Mouse (Mus musculus) spleen, postnatal 14 days (tissue): ENCODE results near the gene Mapk8ip3.
A peak's percentile ranks its signal among the peaks of the same experiment; 100 is the strongest.

Experiments
- DNase-seq, 2 experiments: peaks; one replicate each; pipeline ENCODE4 v3.0.0; 2021 to 2022; ENCODE audit warnings: low spot score in 2 of 2

Mapk8ip3 gene

DNA sequence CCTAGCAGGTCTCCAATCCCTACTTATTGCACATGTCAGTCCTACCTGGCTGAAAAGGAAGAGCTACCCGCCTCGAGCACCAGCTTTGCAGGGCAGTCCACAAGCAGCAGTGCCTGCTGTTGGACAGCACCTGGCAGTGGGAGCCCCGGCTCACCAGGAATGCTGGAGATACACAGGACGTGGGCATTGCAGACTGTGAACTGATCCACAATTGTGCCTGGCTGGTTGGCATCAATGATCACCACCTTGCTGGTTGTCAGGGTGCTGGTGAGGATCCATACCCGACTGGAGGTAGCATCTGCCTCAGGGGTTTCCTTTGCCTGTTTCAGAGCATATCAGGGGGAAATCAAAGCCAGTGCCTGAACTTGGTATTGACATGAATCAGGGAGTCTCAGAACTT, 34.7 kb downstream of the Mapk8ip3 start:
- DNase-seq: no peak

DNA sequence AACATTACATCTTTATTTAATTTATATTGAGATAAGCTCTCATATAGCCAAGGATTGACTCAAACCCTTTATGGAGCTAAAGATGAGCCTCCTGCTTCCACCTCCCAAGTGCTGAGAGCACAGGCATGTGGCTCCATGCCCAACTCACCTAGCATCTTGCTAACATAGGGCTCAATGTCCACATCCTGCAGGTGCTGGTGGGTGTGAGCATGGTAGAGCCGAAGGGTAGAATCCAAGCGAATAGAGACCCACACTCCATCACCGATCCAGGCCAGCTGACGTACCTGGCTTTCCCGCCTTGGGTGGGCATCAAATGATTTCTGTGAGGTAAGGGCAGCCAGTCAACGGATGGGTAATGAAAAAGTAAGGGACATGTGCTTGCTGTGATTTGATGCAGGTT, 36.8 kb downstream of the Mapk8ip3 start:
- no peak for DNase-seq

DNA sequence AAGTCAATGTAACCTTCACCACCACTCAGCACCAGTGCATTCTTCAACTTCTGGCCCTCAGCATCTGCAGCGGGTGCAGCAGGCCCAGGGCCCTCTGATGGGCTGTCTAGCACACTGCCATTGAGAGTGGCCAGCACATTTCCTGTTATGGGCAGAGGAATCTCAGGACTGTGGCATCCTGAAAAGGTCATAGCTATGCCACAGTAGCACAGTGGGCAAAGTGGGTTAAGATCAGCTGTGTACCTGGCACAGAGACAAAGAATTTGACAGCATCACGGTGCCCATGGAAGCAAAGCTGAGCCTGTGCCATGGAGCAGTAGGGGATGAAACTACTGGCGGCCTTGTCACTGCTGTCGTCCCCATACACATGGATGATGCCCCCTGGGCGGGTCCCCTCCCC, 37.6 kb downstream of the Mapk8ip3 start:
- no peak for DNase-seq

DNA sequence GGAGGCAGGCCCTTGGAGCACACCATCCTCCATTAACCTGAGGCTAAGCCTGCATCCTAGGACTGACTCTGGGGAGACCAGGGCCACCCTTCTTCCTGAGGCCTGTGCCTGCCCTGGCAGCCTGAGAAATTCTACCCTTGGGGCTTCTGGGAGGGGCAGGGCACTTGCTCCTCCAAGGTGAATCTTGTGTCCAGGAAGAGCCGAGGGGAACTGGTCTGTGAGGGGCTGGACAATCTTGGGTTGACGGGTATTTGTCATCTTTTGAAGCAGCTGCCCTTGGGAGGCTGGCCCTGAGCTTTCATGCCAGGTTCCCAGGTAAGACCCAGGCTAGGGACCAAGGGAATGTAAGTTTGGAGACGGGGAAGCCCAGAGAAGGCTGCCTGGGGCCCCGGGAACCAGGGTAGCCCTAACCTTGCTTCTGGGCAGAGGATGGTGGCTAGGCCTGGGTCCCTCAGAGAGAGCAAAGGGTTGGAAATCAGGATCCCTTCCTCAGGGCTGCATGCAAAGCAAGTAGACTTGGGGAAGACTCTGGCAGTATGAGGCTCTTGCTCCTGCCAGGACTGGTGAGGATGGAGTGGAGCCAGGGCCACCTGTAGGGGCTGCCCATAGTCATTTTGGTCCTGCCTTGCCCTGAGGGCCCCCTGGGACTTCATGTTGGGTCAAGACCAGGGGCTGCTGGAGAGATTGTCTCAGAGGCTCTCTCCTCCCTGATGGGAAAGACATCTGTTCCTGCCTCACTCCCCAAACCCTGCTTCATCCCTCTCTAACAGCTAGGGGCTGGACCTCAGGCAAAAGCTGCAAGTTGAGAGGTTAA, 38.5 kb downstream of the Mapk8ip3 start:
- DNase-seq: no peak

DNA sequence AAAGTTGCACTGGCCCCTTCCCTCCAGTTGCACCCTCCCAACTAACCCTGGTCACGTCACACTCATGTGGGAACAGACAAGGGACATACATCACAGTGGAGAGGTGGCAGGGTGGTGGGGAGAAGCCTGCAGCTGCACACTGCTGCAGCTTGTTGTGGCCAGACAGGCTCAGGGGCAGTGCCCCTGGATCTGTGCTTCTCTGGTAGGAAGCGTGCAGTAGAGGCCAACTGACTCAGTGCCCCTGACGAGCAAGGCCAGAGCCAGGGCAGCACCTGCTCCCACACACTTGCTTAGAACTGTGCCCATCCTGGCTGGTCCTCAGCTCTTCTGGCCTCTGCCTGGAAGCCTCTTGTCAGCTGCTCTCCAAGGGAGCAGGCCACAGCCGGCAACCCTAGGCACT, 39.2 kb downstream of the Mapk8ip3 start:
- no peak for DNase-seq

DNA sequence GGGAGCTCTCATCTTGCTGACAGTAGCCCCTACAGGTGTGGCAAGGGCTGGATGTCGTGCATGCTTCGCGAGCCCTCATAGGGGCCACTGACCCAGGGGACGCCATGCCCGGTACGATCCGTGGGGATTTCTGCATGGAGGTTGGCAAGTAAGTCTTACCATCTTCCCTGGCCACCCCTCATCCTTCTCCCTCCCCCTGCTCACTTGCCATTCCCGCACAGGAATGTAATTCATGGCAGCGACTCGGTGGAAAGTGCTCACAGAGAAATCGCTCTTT, 39.8 kb downstream of the Mapk8ip3 start:
- no peak for DNase-seq

DNA sequence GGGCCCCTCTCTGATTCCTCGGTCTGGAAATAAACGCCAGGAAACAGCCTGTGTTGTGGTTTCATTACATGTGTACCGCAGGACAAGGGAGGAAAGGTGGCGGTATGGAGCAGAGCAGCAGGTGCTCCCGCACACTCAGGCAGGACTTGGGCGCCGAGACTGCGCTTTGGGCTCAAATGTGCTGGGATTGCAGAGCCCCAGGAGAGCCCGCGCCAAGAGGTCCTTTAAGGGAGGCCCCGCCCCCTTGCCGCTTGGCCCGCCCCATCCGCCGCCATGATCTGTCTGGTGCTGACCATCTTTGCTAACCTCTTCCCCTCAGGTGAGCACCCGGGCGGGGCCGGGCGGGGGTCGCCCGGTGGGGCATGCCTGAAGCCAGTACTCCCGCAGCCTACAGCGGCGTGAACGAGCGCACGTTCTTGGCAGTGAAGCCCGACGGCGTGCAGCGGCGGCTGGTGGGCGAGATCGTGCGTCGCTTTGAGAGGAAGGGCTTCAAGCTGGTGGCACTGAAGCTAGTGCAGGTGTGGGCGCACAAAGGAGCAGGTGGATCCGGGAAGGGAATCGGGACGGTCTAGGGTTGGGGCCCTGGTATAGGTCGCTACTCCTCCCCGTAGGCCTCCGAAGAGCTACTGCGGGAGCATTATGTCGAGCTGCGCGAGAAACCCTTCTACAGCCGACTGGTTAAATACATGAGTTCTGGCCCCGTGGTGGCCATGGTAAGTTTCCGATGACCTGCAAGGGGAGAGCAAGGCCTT, 40.4 kb downstream of the Mapk8ip3 start, which contains the start of gene Nme3:
Gene Nme3 (plus strand): TSS at position 260 of the 752 bp plus-strand sequence.
- DNase-seq: peak; percentile 69 to 74

DNA sequence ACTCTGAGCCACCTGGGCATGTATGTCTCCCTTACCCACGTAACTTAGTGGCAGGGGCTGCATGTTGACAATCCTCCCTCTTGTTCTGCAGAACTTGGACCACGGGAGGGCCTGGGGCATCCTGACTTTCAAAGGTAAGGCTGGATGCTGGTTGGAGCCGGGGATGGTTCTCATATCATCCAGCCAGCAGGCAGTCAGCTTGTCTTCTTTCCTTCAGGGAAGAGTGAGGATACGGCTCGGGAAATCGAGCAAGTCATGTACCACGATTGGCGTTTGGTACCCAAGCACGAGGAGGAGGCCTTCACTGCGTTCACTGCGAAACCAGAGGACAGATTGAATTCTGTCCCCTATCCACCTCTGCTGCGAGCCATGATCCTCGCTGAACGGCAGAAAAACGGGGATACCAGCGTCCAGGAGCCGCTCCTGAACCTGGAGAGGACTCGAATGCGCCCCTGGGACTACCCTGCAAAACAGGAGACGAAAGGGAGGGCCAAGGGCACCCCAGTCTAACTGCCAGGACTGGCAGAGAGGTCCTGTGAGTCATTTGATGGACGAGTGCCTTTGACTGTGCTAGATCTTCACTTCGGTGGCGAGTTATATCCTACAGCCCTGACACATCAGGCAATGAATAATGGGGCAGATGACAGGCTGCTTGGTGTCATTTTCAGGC, 41.1 kb downstream of the Mapk8ip3 start:
- DNase-seq: no peak

DNA sequence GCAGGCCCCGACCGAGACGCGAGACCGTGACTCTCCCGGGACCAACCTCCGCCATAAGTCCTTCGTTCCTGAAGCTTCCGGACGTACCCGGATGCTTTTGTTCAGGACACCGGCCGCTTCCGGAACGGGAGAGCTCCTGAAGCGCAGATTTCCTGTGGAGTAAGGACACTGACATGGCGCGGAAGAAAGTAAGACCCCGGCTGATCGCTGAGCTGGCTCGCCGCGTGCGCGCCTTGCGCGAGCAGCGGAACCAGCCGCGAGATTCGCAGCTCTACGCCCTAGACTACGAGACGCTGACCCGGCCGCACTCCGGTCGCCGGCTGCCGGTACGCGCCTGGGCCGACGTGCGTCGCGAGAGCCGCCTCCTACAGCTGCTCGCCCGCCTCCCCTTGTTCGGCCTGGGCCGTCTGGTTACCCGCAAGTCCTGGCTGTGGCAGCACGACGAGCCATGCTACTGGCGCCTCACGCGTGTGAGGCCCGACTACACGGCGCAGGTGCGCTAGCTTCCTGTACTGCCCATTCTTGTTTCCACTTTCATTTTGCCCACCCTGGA, 41.7 kb downstream of the Mapk8ip3 start, which contains the start of the genes Eme2 and Mrps34:
Gene Eme2 (minus strand): TSS at position 93 of the 553 bp plus-strand sequence.
Gene Mrps34 (plus strand): TSS at position 122 of the 553 bp plus-strand sequence.
- DNase-seq: peak; percentile 54 to 73

DNA sequence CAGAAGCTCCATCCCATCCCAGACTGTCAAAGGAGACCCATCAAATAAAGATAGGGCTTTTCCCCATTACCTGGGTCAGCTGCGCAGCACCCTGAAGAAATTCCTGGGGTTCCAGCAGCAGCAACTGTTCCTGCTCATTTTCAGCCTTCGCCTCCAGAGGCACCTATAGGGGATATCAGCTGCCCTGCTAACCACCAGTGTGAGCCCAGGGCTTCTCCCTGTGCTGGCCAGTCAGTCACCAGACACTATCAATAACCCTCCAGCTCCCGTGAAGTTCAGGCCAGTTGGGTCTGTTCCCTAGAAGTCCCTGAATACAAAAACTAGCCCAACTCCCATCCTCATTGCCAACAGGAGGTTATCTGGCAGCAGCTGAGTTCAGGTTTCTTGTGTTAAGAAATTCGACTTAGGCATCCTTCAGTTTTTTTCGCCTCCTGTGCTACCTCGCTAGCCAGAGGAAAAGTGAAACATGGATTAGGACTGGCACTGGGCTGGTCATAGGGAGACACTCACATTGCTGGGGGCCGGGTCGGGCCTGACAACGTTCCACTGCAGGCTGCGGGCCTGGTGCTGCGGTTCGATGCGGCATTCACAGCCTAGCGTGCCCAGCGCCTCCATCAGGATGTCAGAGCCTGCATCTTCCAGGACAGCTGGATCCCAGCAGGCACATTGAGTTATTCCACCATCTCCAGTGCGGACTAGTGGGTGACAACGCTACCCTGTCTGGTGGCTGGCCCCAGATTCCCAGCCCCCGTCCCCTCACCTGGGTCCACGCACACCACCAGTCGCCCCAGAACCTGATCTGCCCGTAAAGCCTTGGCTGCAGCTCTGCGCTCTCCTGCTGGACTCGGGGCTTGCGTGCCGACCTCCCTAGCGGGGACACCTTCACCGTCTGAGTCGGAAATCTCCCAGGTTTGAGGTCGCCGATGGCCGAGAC, 42.4 kb downstream of the Mapk8ip3 start:
- DNase-seq: no peak

DNA sequence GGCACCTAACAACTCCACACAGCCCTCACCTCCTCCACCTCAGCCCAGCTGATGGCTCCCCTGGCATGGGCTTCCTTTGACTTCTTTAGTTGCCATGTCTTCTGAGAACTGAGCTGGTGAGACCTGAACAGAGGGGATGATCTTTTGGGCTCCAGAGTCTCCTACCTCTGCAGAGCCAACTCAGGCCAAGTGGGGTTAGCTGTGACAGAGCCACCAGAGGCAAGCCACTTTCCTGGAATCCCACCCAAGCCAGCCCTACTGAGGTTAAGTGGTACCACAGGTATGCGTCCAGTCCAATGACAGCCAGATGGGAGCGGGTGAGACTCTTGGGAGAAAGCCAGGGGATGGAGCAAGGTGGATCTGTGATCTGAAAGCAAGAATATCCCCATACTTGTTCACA, 43.5 kb downstream of the Mapk8ip3 start:
- no peak for DNase-seq

DNA sequence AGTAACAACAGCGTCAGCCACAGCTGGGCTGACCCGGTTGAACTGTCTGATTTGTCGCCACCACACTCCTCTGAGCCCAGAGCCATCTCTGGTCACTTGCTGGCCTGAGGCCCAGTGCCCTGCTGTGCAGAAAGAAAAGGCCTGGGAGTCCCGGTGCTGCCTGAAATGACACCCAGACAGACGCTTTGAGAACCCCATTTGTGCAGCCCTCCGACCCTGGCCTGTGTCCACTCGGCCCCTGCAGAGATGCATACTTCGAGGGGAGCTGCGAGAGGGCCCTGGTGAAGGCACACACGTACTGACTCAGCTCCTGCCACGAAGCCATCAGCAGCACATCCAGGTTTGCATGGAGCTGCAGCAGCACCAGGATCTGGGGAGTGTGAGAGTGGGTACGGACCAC, 44.0 kb downstream of the Mapk8ip3 start:
- no peak for DNase-seq

DNA sequence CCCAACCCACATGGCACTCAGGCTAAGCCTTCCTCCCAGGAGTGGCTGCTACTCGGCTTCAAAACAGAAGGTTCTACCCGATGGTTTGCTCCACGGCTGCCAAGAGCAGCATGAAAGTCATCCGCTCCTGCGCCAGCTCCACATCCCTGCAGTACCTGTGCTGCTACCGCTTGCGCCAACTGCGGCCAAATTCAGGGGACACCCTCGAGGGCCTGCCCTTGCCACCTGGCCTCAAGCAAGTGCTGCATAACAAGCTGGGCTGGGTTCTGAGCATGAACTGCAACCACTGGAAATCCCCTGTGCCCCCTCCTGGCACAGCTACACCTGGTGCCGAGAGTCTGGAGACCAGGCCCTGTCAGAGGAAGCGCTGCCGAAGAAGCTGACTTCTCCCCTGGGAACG, 45.5 kb downstream of the Mapk8ip3 start:
- DNase-seq: no peak

DNA sequence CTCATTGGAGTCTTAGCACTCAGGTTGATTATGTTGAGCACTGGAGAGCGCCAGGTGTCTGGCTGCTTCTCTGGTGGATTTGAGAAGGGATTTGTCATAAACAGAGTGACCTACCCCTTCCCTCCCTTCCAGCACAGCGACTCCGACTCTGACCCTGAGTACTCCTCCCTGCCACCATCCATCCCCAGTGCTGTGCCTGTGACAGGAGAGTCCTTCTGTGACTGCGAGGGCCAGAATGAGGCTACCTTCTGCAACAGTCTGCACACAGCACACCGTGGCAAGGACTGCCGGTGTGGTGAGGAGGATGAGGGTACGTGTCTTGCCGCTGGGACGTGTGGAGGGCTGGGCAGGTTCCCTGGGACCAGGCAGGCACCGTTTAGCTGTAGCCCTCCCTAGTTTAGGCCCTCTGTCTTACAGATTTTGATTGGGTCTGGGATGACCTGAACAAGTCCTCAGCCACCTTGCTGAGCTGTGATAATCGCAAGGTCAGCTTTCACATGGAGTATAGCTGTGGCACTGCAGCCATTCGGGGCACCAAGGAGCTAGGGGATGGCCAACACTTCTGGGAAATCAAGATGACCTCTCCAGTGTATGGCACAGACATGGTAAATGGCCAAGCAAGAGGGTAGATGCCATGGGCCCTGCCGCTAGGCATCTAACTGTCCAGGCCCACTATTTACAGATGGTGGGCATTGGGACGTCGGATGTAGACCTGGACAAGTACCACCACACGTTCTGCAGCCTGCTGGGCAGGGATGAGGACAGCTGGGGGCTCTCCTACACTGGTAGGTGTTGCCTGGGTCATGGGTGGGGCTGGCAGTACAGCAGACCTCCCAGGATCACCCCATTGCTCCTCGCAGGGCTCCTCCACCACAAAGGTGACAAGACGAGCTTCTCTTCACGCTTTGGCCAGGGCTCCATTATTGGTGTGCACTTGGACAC, 46.4 kb downstream of the Mapk8ip3 start:
- no peak for DNase-seq

DNA sequence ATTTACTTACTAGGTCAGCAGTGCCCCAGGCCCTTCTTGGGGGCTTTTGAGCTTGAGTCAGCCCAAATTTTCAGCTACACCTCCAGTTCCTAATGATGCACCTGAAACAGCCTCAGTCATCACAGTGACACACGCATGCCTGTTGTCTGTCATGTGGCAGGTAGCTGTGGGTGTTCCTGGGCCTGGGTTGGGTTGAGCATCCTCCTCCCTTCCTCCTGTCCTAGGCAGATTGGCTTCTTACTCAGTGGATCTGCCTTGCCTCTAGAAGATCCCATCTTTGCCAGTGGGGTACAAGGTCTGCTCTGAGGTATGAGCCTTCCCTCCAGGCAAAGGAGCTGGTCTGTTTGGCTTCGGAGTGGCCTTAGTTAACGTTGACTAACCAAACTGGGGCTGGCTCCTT, 47.9 kb downstream of the Mapk8ip3 start:
- DNase-seq: no peak

DNA sequence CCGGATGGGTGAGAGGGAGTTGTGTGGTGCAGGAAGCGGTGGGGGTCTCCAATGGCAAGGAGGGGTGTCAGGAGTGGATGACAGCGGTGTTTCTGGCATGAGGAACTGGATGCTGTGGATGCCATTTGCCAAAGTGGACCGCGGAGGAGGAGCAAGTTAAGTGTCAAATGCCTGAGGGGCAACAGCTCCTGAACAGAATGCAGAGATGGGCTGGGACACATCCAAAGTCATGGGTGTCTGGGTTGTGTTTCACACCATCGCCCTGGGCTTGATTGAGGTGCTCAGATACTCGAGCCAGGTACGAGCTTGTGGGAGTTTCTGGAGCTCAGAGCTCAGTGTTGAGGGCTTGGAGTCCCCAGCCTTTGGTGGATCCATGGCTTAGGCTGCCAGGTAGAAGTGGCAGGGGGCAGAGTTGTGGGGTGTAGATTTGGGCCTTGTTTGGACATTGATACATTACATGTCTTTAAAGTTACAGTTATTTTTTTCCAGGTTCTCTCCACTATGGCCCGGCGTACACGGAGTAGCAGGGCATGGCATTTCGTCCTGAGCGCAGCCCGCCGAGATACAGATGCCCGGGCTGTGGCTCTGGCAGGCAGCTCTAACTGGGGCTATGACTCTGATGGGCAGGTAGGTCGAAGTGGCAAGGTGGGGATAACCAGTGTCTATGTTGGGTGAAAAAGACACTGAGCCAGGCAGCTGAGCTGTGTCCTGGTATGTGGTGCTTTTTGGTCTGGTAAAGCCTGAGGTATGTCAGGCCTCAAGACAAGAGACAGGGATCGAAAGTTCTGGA, 49.3 kb downstream of the Mapk8ip3 start:
- no peak for DNase-seq

DNA sequence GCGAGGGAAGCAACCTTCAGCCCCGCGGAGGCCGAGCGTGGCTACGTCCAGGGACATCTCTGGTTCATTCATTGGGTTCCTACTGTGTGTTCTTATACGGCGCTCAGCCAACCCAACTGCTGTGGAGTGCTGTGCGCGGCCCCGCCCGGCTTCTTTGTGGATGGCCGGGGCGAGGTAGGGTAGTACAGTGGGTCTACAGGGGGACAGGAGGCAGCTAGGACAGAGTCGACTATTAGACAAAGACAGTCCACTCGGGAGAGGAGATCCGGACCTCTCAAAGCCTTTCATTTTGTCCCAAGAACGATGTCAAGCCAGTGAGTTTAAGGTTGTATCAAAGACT, 49.9 kb downstream of the Mapk8ip3 start:
- no peak for DNase-seq

DNA sequence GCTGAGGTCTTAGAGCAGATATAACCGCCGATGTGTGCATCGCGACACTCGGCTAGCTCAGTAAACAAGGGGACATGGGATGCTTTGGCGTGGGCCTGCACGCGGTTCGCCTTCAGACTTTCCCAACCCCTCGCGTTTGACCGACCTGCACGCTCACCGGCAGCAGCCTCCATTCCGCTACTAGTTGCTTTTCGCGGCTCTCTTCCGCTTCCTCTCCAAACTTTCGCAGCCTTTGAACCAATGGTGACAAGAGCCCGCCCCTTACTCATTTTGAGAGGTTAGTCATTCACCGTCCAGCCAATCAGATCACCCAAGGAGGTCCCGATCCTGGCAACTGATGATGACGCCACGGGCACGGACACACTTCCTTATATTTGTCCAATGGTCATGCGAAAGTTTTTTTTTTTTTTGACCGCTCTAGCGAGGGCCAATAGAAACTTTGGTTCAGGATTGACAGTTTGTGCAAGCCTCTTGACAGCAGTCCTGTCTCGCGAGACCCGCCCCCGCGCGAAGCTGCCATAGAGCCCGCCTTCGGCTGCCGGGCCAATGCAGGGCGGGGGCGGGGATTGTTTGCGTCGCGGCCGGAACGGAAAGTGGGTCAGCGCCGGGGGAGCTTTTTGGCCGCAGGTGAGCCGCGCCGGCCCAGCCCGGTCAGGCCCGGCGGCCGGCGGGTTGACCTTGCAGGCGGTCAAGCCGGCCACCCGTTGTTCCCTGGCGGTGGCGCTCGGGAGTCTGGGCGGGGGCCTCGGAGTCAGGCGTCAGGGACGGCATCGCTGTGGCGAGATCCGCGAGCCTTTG, 50.4 kb downstream of the Mapk8ip3 start, which contains the start of the genes Nubp2 and Spsb3:
Gene Nubp2 (minus strand): TSS at position 216 of the 798 bp plus-strand sequence.
Gene Spsb3 (plus strand): TSS at position 510 of the 798 bp plus-strand sequence.
- DNase-seq: peak; percentile 92 to 96
